Mouse (Mus musculus) retina, postnatal 1 day (tissue): ENCODE measurements around the gene Adgrg7.
A peak's percentile ranks its signal among the peaks of the same experiment; 100 is the strongest.

Source experiments
- DNase-seq: peaks from one replicate; pipeline ENCODE4 v3.0.0-alpha.2; 2012

Adgrg7 gene

DNA sequence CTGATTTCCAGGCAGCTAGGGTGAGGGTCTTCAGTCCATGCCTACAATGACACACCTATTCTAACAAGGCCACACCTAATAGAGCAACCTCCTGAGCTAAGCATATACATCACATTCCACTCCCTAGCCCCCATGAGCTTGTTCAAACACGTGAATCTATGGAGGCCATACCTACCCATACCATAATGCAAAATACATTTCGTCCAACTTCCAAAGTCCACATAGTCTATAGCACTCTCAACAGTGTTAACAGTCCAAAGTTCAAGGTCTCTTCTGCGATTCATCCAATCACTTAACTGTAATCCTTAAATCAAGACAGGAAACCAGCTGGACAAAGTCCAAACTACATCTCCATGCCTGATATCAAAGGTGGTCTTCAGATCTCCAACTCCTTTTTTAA lies 85.6 kb downstream of the Adgrg7 start:
- DNase-seq, result no peak

DNA sequence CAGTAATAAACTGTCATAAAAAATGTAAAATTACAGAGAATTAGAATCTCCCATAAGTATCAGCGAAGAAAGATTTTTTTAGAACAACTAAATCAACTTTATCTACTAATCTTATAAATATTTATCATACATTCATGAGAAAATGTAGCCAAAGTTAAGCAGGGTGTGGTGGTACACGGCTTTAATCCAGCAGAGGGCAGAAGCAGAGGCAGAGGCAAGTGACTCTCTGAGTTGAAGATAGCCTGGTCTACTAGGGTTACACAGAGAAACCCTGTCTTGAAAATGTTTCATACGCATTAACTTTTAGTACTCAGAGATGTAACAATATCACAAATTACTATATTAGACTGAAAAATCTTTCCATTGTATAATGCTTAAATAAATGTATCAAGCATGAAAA lies 89.9 kb downstream of the Adgrg7 start:
- no peak for DNase-seq

DNA sequence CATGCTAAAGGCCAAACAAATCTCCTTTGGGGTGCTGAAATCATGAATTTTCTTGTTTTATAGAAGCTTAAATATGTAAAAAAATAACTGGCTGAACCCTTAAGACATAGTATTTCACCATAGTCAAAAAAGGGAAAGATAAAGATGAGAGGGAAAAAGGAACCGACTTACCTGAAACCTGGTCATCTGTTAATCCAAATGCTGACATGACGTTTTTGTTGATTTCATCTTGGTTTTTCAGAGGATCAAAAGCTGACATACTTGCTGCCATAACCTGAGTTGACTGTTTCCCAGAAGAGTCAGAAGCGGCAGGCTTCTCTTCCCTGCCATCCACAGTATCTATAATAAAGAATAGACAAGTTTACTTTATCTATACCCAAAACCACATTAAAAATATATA lies 94.8 kb downstream of the Adgrg7 start:
- DNase-seq, result no peak

DNA sequence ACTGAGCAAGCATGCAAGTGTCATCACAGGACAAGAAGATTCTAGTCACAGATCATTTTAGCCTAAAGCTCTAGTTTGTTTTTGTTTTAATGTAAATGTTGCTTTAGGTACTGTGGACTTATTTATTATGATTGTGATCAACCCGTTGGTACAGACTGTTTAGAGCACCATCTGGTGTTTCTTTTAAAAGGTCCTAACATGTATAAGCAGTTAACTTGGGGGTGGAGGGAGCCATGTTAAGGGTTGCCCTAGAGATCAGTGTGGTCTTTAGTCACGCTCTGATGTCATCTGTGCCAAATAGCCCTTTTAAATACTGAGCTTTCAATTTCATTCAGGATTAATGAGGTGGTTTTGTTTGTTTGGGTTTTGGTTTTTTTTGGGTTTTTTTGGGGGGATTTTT lies 99.2 kb downstream of the Adgrg7 start:
- no peak for DNase-seq

DNA sequence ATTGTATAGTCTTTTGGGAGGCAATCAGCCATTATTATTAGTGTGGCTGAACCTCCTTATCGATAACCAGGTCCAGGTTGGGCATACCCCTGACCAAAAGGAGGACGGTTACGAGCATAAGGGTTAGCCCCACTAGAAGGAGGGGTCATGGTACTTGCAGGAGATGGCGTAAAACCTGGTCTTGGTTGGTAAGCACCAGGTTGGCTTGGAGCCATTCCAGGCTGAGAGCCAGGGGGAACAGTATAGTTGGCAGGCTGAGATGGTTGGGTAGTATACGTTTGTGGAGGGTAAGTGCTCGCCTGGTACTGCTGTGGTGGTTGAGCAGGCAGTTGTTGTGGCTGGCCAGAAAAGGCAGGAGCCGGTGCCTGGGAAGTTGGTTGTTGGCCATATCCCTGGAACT lies 104.9 kb downstream of the Adgrg7 start:
- DNase-seq, result no peak

DNA sequence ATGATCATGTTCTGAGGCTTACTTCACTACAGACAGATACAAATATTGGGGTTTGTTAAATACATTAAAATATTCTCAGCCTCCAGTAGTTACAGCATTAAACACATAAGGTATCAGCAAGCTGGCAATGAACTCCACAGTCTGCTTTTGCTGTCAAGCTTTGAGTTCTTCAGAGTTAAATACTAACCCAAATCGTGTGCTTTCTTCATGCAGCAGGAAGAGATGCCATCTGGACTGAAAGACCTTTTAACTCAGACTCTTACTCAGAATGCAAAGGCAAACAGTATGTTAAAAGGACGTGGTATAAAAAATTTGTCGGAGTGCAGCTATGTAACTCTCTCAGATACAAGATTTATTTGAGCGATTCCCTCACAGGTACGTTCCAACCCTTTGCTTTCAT lies 108.9 kb downstream of the Adgrg7 start:
- no peak for DNase-seq

DNA sequence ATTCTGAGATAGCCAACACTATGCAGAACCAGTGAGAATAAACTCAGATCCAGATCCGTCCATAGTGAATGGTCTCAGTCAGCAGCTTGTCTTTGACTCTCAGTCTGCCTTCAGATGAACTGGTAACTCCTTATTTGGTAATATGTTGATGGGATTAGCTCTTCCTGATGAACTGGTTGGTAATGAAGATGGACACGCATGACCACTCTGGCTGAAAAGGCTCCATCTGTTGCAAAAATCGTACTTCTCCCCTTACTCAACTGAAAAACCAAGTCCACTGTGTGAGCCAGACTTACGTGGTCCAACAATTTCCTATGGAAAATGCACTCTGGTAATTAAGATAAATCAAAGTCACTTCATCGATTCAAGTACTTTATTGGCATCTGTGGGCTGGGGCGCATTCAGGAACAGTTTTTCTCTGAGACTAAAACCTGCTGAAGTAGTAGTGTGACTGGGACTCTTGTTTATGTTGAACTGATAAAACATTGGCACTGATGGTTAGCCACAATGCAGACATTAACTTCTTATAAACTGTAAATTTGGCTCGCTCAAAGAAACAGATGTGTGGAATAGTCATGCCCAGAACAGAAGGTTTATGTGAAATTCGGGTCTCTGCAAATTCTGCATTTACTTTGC lies 114.5 kb downstream of the Adgrg7 start:
- peak; percentile 59 for DNase-seq

DNA sequence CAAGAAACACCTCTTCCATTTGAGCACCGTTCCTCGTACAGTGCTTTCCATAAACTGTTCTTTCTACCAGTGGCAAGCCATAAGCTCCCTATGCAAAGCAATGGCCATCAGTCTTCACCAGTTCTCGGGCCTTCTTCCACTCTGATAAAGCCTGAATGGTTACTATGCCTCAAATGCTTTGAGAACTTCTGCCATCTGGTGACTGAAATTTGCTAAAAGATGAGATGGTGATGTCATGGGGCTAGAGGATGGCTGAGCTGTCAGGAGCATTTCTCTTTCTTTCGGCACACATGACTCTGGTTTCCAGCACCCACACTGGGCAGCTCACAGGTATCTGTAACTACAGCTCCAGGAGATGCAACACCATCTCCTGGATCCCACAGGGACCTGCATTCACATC lies 118.5 kb downstream of the Adgrg7 start:
- DNase-seq, result peak; percentile 58
